Mouse (Mus musculus) left cerebral cortex, adult 11 months (tissue): Measurements from ENCODE around the gene Gm20908.
"Not testable (repeated sequence)": the region's sequence is repeated elsewhere in the genome, so short reads cannot be mapped to it uniquely, and the experiment has no call there.

Experiments used
- DNase-seq: peaks from one replicate; pipeline ENCODE4 v3.0.0; 2022; ENCODE audit warnings: low spot score

Gm20908 gene

DNA sequence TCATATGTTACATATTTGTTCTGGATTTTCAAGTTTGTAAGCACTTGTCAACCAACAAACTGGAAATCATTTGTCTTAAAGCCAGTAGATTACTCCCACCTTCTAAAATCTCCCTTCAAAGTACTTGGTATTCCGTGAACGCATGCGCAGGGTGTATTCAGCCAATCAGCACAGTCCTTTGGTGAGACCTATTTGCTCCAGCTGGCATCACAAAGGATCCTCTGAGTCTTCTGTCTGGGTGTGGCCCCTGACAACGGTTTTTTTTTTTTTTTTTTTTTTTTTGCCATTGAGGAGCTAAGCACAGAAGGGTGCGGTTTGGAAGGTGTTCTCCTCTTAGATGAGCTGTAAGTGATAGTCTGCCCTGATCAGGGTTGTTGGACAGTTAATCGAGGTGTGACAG, at the start of gene Gm20908:
Gene Gm20908 (plus strand): TSS at position 301 of the 400 bp plus-strand sequence.
- not testable (repeated sequence) for DNase-seq
